In genomic region chr11:69095511-69096231, GRCm38 (mm10) we compare ENCODE assay signal across 1 mouse cellular context.
TF ChIP-seq lines count a peak whose summit lies in the region.

No protein-coding gene starts in this region.

TF ChIP-seq in ES-E14, 5 proteins besides CTCF, POLR2A, EP300 and RAD21:
- TF ChIP-seq HCFC1 (IDR thresholded peaks at IDR 0.05; ENCODE audit: borderline replicate concordance, insufficient read depth, low read length) (no peak), ZC3H11A (IDR thresholded peaks at IDR 0.05; ENCODE audit: borderline replicate concordance, low read depth, low read length) (no peak), MAFK (IDR thresholded peaks at IDR 0.05; ENCODE audit: insufficient read depth, low read depth, low read length) (no peak), ZNF384 (IDR thresholded peaks at IDR 0.05; ENCODE audit: low read depth, low read length) (no peak), CHD2 (IDR thresholded peaks at IDR 0.05; ENCODE audit: low read depth, low read length) (no peak)
